Mouse (Mus musculus) neural tube, embryonic 14.5 days (tissue): ENCODE measurements around the gene Apoa2. TPM values are rescaled to one million over a fixed set of nuclear protein-coding genes. Genes with fewer than 3 reads are reported as not detected.

Source experiments
- ATAC-seq: fragments of 200-750 bp; cut with Nextera tagmentation; 2 replicates; pipeline ENCODE4 v1.8.0; 2017; ENCODE audit warnings: low read depth, mild to moderate bottlenecking, moderate TSS enrichment, moderate library complexity
- H3K27ac ChIP-seq: fragments of 300-500 bp; sonication (generic); 2 replicates; pipeline ENCODE4 v1.5.1; 2014; ENCODE audit warnings: low read depth, mild to moderate bottlenecking, control low read depth, low read length, moderate library complexity, mixed read lengths
- H3K27me3 ChIP-seq: fragments of 300-500 bp; sonication (generic); 2 replicates; pipeline ENCODE4 v1.6.1; 2014; ENCODE audit warnings: low read length; ENCODE audit not compliant: control insufficient read depth, insufficient read depth
- H3K36me3 ChIP-seq: fragments of 300-500 bp; sonication (generic); 2 replicates; pipeline ENCODE4 v1.6.1; 2014; ENCODE audit warnings: low read length, mixed read lengths; ENCODE audit not compliant: control insufficient read depth, insufficient read depth
- H3K4me1 ChIP-seq: fragments of 300-500 bp; sonication (generic); 2 replicates; pipeline ENCODE4 v1.6.1; 2014; ENCODE audit warnings: low read length; ENCODE audit not compliant: control insufficient read depth, insufficient read depth
- H3K4me2 ChIP-seq: fragments of 300-500 bp; sonication (generic); 2 replicates; pipeline ENCODE4 v1.6.1; 2014; ENCODE audit warnings: mild to moderate bottlenecking, low read depth, low read length, control low read depth
- H3K4me3 ChIP-seq: fragments of 300-500 bp; sonication (generic); 2 replicates; pipeline ENCODE4 v1.5.1; 2014; ENCODE audit warnings: low read depth, low read length, control low read depth, mixed read lengths
- H3K9ac ChIP-seq: fragments of 300-500 bp; sonication (generic); replicated peaks from 2 replicates; pipeline ENCODE4 v1.6.1; 2014; ENCODE audit warnings: low read depth, mild to moderate bottlenecking, control low read depth, low read length, mixed read lengths
- H3K9me3 ChIP-seq: fragments of 300-500 bp; sonication (generic); 2 replicates; pipeline ENCODE4 v1.6.1; 2016; ENCODE audit warnings: low read length; ENCODE audit not compliant: control insufficient read depth
- WGBS: fragments of 180-500 bp; shearing (Covaris S2); extraction: QIAGEN DNeasy Blood & Tissue Kit; methylation state at CpG from one replicate; pipeline ENCODE4 v1.1.7; 2014; 5-methylcytosine and 5-hydroxymethylcytosine counted together
- polyA plus RNA-seq: library from polyadenylated mRNA; unstranded; fragments of >200 nt; fragmentation: Nextera tagmentation; extraction: Ambion mirVana; gene quantifications from 2 replicates; pipeline ENCODE4 v1.2.1, GENCODE M21; 2014

Gene Apoa2
- polyA plus RNA-seq, 1 experiment from 2014 or later: 7.9 TPM

- Histone ChIP-seq H3K27me3 (no peaks in the 10 kb centered on the region), H3K36me3 (peaks cover under 1% of the 10 kb centered on the region; the same call in 1 of the 2 replicates), H3K4me1 (peaks cover 26% of the 10 kb centered on the region), H3K4me2 (peak overlapping the region; percentile 52; the same call in 1 of the 2 replicates), H3K27ac (peak overlapping the region; percentile 2; the same call in 1 of the 2 replicates), H3K9me3 (no peaks in the 10 kb centered on the region), H3K4me3 (no peak overlapping the region), H3K9ac (no peak overlapping the region)
- ATAC-seq: no peak
- WGBS: 44% methylated on average over 3 of the region's 3 CpGs
Observed at GRCm38 (mm10) chr1:171248386-171249226, 23.8 kb downstream of the Apoa2 start.

- no peaks in the 10 kb centered on the region for H3K36me3 ChIP-seq
- H3K27me3 ChIP-seq: no peaks in the 10 kb centered on the region
- H3K4me1 ChIP-seq: peaks cover 26% of the 10 kb centered on the region
- peak within 1 kb of the TSS; percentile 18; the same call in 1 of the 2 replicates for H3K9ac ChIP-seq
- H3K4me2 ChIP-seq: peak within 1 kb of the TSS; percentile 38
- no peaks in the 10 kb centered on the region for H3K9me3 ChIP-seq
- peak within 1 kb of the TSS; percentile 30; the same call in 1 of the 2 replicates for H3K27ac ChIP-seq
- 18% methylated on average over 5 of the region's 5 CpGs for WGBS
- peak within 1 kb of the TSS; percentile 12; the same call in 1 of the 2 replicates for H3K4me3 ChIP-seq
- no peak for ATAC-seq
Observed at GRCm38 (mm10) chr1:171249913-171250600, 25.2 kb downstream of the Apoa2 start, which contains the start of gene Adamts4. Gene Adamts4, plus strand, starts transcription at chr1:171250421.

- Histone ChIP-seq H3K27me3 (no peaks in the 10 kb centered on the region), H3K4me3 (peak within 1 kb of the TSS; percentile 12; the same call in 1 of the 2 replicates), H3K4me1 (peaks cover 25% of the 10 kb centered on the region), H3K36me3 (no peaks in the 10 kb centered on the region), H3K4me2 (peak within 1 kb of the TSS; percentile 38), H3K9me3 (no peaks in the 10 kb centered on the region), H3K27ac (peak within 1 kb of the TSS; percentile 40), H3K9ac (peak within 1 kb of the TSS; percentile 18; the same call in 1 of the 2 replicates)
- ATAC-seq: peak; percentile 9; the same call in 1 of the 2 replicates
- 14% methylated on average over 26 of the region's 26 CpGs for WGBS
Observed at GRCm38 (mm10) chr1:171250680-171251593, 26.1 kb downstream of the Apoa2 start, which contains the start of gene Ndufs2. Gene Ndufs2, minus strand, starts transcription at chr1:171251388.

- Histone ChIP-seq H3K4me1 (peaks cover 22% of the 10 kb centered on the region), H3K27me3 (no peaks in the 10 kb centered on the region), H3K4me3 (peak overlapping the region; percentile 12; the same call in 1 of the 2 replicates), H3K9me3 (no peaks in the 10 kb centered on the region), H3K36me3 (no peaks in the 10 kb centered on the region), H3K27ac (peak overlapping the region; percentile 40; the same call in 1 of the 2 replicates), H3K4me2 (peak overlapping the region; percentile 38; the same call in 1 of the 2 replicates), H3K9ac (no peak overlapping the region; the same call in 1 of the 2 replicates)
- 4% methylated on average over 13 of the region's 13 CpGs for WGBS
- 0 out of 2 replicates have a peak, but pooled peaks have one; percentile 4 for ATAC-seq
Observed at GRCm38 (mm10) chr1:171251594-171252324, 26.9 kb downstream of the Apoa2 start.

GRCm38 (mm10) chr1:171252415-171252814, 27.6 kb downstream of the Apoa2 start:
- H3K9ac ChIP-seq: no peak overlapping the region

GRCm38 (mm10) chr1:171256095-171256818, 31.4 kb downstream of the Apoa2 start:
- peaks cover 4% of the 10 kb centered on the region for H3K4me1 ChIP-seq
- no peak overlapping the region for H3K9ac ChIP-seq
- no peaks in the 10 kb centered on the region for H3K27me3 ChIP-seq
- H3K27ac ChIP-seq: no peak overlapping the region
- WGBS: 92% methylated on average over 24 of the region's 24 CpGs
- no peaks in the 10 kb centered on the region for H3K36me3 ChIP-seq
- H3K4me2 ChIP-seq: no peak overlapping the region
- no peaks in the 10 kb centered on the region for H3K9me3 ChIP-seq
- no peak for ATAC-seq
- H3K4me3 ChIP-seq: no peak overlapping the region

More at GRCm38 (mm10) chr1:171252415-171252814, 27.6 kb downstream of the Apoa2 start:
- Histone ChIP-seq H3K27me3 (no peaks in the 10 kb centered on the region), H3K4me2 (peak overlapping the region; percentile 38; the same call in 1 of the 2 replicates), H3K27ac (0 out of 2 replicates have a peak overlapping the region, but pooled peaks have one; percentile 40), H3K4me3 (peak overlapping the region; percentile 9; the same call in 1 of the 2 replicates), H3K4me1 (peaks cover 22% of the 10 kb centered on the region), H3K36me3 (no peaks in the 10 kb centered on the region), H3K9me3 (no peaks in the 10 kb centered on the region)
- no peak for ATAC-seq
- WGBS: 61% methylated on average over 17 of the region's 17 CpGs

GRCm38 (mm10) chr1:171256937-171257548, 32.2 kb downstream of the Apoa2 start:
- H3K27ac ChIP-seq: no peak overlapping the region
- 0 out of 2 replicates have a peak, but pooled peaks have one; percentile 32 for ATAC-seq
- H3K4me2 ChIP-seq: no peak overlapping the region
- no peak overlapping the region for H3K9ac ChIP-seq
- 69% methylated on average over 15 of the region's 15 CpGs for WGBS
- no peaks in the 10 kb centered on the region for H3K27me3 ChIP-seq
- H3K9me3 ChIP-seq: no peaks in the 10 kb centered on the region
- no peak overlapping the region for H3K4me3 ChIP-seq
- H3K4me1 ChIP-seq: peaks cover under 1% of the 10 kb centered on the region; the same call in 1 of the 2 replicates
- H3K36me3 ChIP-seq: no peaks in the 10 kb centered on the region
